Mouse (Mus musculus) lung, embryonic 14.5 days (tissue): Measurements from ENCODE around the gene Btbd10. TPM values are rescaled to one million over a fixed set of nuclear protein-coding genes. Genes with fewer than 3 reads are reported as not detected.

Source experiments
- ATAC-seq: fragments of 200-750 bp; cut with Nextera tagmentation; 2 replicates; pipeline ENCODE4 v1.8.0; 2017; ENCODE audit warnings: mild to moderate bottlenecking, moderate TSS enrichment, moderate library complexity; ENCODE audit not compliant: insufficient read depth
- DNase-seq: peaks from one replicate; pipeline ENCODE4 v3.0.0-alpha.2; 2015
- H3K27ac ChIP-seq: fragments of 300-500 bp; sonication (generic); 2 replicates; pipeline ENCODE4 v1.5.1; 2014; ENCODE audit warnings: low read depth, mild to moderate bottlenecking, moderate library complexity
- H3K27me3 ChIP-seq: fragments of 300-500 bp; sonication (generic); 2 replicates; pipeline ENCODE4 v1.6.1; 2014; ENCODE audit warnings: low read length, control low read depth; ENCODE audit not compliant: insufficient read depth
- H3K36me3 ChIP-seq: fragments of 300-500 bp; sonication (generic); 2 replicates; pipeline ENCODE4 v1.6.1; 2014; ENCODE audit warnings: control low read depth; ENCODE audit not compliant: insufficient read depth
- H3K4me1 ChIP-seq: fragments of 300-500 bp; sonication (generic); 2 replicates; pipeline ENCODE4 v1.6.1; 2014; ENCODE audit warnings: antibody characterized with exemption, control low read depth; ENCODE audit not compliant: insufficient read depth
- H3K4me2 ChIP-seq: fragments of 300-500 bp; sonication (generic); 2 replicates; pipeline ENCODE4 v1.6.1; 2014; ENCODE audit warnings: mild to moderate bottlenecking
- H3K4me3 ChIP-seq: fragments of 300-500 bp; sonication (generic); 2 replicates; pipeline ENCODE4 v1.5.1; 2014; ENCODE audit warnings: low read depth, low read length
- H3K9ac ChIP-seq: fragments of 300-500 bp; sonication (generic); 2 replicates; pipeline ENCODE4 v1.6.1; 2014
- H3K9me3 ChIP-seq: fragments of 300-500 bp; sonication (generic); 2 replicates; pipeline ENCODE4 v1.6.1; 2016; ENCODE audit warnings: low read depth, low read length, control low read depth
- CTCF ChIP-seq: IDR thresholded peaks from 2 replicates; pipeline ENCODE4 v1.5.1; 2016; ENCODE audit warnings: antibody characterized with exemption, low read depth
- WGBS: fragments of 180-500 bp; shearing (Covaris S2); extraction: QIAGEN DNeasy Blood & Tissue Kit; methylation state at CpG from one replicate; pipeline ENCODE4 v1.1.7; 2014; 5-methylcytosine and 5-hydroxymethylcytosine counted together
- polyA plus RNA-seq: library from polyadenylated mRNA; unstranded; fragments of >200 nt; fragmentation: Nextera tagmentation; extraction: Ambion mirVana; gene quantifications from 2 replicates; pipeline ENCODE4 v1.2.1, GENCODE M21; 2014

Btbd10 gene
- polyA plus RNA-seq, 1 experiment from 2014 or later, result 21.8 TPM

DNA sequence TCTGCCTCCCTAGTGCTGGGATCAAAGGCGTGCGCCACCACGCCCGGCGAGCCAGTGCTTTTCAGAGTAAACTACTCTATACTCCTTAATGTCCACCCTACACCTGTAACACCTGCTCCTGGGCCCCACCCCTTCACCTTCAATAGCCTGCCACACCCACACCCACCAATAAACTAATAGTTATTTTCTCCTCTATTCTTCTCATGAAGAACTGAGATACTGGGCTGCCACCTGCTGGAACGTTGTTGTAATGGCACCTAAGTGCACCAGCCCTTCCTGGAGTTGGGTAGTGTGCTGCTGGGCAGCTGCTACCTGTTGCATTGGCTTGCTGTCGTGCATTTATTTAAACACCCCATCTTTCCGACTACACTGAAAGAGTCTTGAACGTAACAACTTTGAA lies 100.9 kb downstream of the Btbd10 start:
- Histone ChIP-seq H3K9ac (no peak overlapping the region), H3K4me1 (no peaks in the 10 kb centered on the region), H3K27me3 (no peaks in the 10 kb centered on the region), H3K4me3 (no peak overlapping the region), H3K36me3 (no peaks in the 10 kb centered on the region), H3K4me2 (no peak overlapping the region), H3K9me3 (no peaks in the 10 kb centered on the region), H3K27ac (no peak overlapping the region)
- ATAC-seq (no peak), DNase-seq (peak; percentile 84)
- TF ChIP-seq CTCF, result peak; percentile 82
- 74% methylated on average over 9 of the region's 9 CpGs for WGBS

Other genes starting within 250 kb of the Btbd10 start
- gene Arntl, start 161.9 kb downstream of the Btbd10 start, polyA plus RNA-seq, result 10.3 and 10.6 TPM in 2 replicates
- not detected in 2 replicates for gene Pth, start 19.2 kb upstream of the Btbd10 start, polyA plus RNA-seq
- gene Far1, start 144.4 kb upstream of the Btbd10 start, polyA plus RNA-seq, result 78.9 and 87.5 TPM in 2 replicates